Mouse (Mus musculus): ENCODE results near the gene Spire2. TPM values are rescaled to one million over a fixed set of nuclear protein-coding genes. Genes with fewer than 3 reads are reported as not detected.

Gene Spire2
- polyA plus RNA-seq, 1 experiment from 2014 or later, result 1.4 TPM

GRCm38 (mm10) chr8:123384883-123385540, 52.5 kb downstream of the Spire2 start:
- Histone ChIP-seq H3K36me3 (peaks cover 93% of the 10 kb centered on the region), H3K4me1 (replicated peaks) (no peaks in the 10 kb centered on the region), H3K27ac (no peak overlapping the region), H3K9ac (replicated peaks) (no peak overlapping the region), H3K4me3 (replicated peaks) (no peak overlapping the region), H3K4me2 (no peak overlapping the region), H3K9me3 (no peaks in the 10 kb centered on the region), H3K27me3 (no peaks in the 10 kb centered on the region)
- 75% methylated on average over 9 of the region's 9 CpGs for WGBS
- ATAC-seq (ENCODE audit: insufficient number of reproducible peaks, insufficient read depth, low FRiP score, low TSS enrichment, low read depth), result no peak

DNA sequence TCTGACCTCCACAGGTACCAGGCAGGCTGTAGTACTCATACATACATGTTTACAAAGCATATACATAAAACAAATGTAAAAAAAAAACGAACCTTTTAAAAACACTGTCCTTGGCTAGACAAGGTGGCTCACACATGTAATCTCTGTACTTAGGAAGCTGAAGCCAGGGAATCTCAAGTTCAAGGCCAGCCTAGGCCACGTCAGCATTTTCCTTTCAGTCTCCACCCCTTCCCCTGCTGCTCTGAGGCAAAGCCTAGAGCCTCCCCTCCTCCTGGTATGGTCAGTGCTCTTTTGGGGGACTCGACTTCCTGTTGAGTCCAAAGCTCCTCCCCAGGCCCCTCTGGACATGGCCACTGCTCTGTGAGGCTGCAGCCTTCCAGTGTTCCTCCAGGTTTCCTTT, 54.5 kb downstream of the Spire2 start:
- ATAC-seq (ENCODE audit: insufficient number of reproducible peaks, insufficient read depth, low FRiP score, low TSS enrichment, low read depth), result no peak
- H3K36me3 ChIP-seq, result peaks cover 100% of the 10 kb centered on the region
- no peak overlapping the region for H3K27ac ChIP-seq
- 83% methylated on average over 3 of the region's 3 CpGs for WGBS
- no peaks in the 10 kb centered on the region for H3K4me1 ChIP-seq (replicated peaks)
- no peak overlapping the region for H3K9ac ChIP-seq (replicated peaks)
- no peak overlapping the region for H3K4me3 ChIP-seq (replicated peaks)
- H3K27me3 ChIP-seq, result no peaks in the 10 kb centered on the region
- H3K9me3 ChIP-seq, result no peaks in the 10 kb centered on the region
- no peak overlapping the region for H3K4me2 ChIP-seq

DNA sequence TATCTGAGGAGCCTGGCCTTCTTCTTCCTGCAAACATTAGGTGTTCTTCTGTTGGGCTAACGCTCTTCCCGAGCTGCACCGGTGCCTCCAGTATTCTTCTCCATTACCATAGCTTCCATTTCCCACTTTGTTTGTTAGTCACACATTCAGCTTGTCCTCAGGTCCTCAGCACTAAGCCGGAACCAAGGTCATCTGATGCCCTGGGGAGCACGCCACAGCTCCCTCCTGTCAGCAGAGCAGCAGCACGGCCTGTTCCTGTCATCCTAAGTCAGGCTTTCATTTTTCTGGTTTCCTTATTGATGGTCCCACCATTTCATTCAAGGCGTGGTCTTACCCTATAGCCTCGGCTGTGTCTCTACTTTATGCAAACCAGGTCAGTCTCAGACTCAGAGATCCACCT, 55.3 kb downstream of the Spire2 start:
- H3K27ac ChIP-seq, result no peak overlapping the region
- no peaks in the 10 kb centered on the region for H3K4me1 ChIP-seq (replicated peaks)
- no peaks in the 10 kb centered on the region for H3K27me3 ChIP-seq
- H3K9ac ChIP-seq (replicated peaks), result no peak overlapping the region
- ATAC-seq (ENCODE audit: insufficient number of reproducible peaks, insufficient read depth, low FRiP score, low TSS enrichment, low read depth), result no peak
- 89% methylated on average over 8 of the region's 8 CpGs for WGBS
- H3K9me3 ChIP-seq, result no peaks in the 10 kb centered on the region
- no peak overlapping the region for H3K4me3 ChIP-seq (replicated peaks)
- H3K36me3 ChIP-seq, result peaks cover 100% of the 10 kb centered on the region
- no peak overlapping the region for H3K4me2 ChIP-seq

- Histone ChIP-seq H3K9me3 (no peaks in the 10 kb centered on the region), H3K27ac (no peak overlapping the region), H3K36me3 (peaks cover 100% of the 10 kb centered on the region), H3K4me2 (no peak overlapping the region), H3K9ac (replicated peaks) (no peak overlapping the region), H3K4me3 (replicated peaks) (no peak overlapping the region), H3K4me1 (replicated peaks) (no peaks in the 10 kb centered on the region), H3K27me3 (no peaks in the 10 kb centered on the region)
- ATAC-seq (ENCODE audit: insufficient number of reproducible peaks, insufficient read depth, low FRiP score, low TSS enrichment, low read depth), result no peak
- whole genome bisulfite sequencing, result 95% methylated on average over 7 of the region's 7 CpGs
Observed at GRCm38 (mm10) chr8:123389026-123389425, 56.5 kb downstream of the Spire2 start.

GRCm38 (mm10) chr8:123398308-123398707, 65.8 kb downstream of the Spire2 start:
- Histone ChIP-seq H3K9me3 (no peaks in the 10 kb centered on the region), H3K4me3 (replicated peaks) (no peak overlapping the region), H3K27ac (no peak overlapping the region), H3K27me3 (no peaks in the 10 kb centered on the region; the same call in 1 of the 2 replicates), H3K4me2 (no peak overlapping the region), H3K36me3 (peaks cover 100% of the 10 kb centered on the region), H3K9ac (replicated peaks) (no peak overlapping the region), H3K4me1 (replicated peaks) (no peaks in the 10 kb centered on the region)
- WGBS, result 91% methylated on average over 13 of the region's 13 CpGs
- no peak for ATAC-seq (ENCODE audit: insufficient number of reproducible peaks, insufficient read depth, low FRiP score, low TSS enrichment, low read depth)

DNA sequence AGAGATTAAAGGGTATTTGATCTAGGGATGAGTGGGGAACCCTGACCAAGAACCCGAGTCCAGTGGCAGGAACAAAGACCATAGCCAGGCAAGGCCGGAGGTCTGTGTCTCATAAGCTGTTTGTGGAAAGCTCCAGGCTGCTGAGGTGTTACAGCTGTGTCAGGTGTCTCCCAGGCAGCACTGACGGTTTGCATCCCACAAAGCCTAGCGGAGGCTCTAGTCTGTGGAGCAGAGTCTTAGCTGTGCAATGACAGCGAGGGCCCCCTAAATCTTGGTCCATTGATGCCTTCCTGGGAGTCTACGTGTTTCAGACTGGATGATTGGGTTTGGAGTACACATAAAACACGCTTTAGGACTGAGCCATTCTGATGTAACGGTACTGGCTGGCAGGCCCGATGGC, 69.4 kb downstream of the Spire2 start:
- Histone ChIP-seq H3K9ac (replicated peaks) (no peak overlapping the region), H3K36me3 (peaks cover 66% of the 10 kb centered on the region), H3K27ac (no peak overlapping the region), H3K27me3 (no peaks in the 10 kb centered on the region; the same call in 1 of the 2 replicates), H3K9me3 (no peaks in the 10 kb centered on the region), H3K4me2 (no peak overlapping the region), H3K4me1 (replicated peaks) (no peaks in the 10 kb centered on the region), H3K4me3 (replicated peaks) (no peak overlapping the region)
- no peak for ATAC-seq (ENCODE audit: insufficient number of reproducible peaks, insufficient read depth, low FRiP score, low TSS enrichment, low read depth)
- 88% methylated on average over 9 of the region's 9 CpGs for WGBS

DNA sequence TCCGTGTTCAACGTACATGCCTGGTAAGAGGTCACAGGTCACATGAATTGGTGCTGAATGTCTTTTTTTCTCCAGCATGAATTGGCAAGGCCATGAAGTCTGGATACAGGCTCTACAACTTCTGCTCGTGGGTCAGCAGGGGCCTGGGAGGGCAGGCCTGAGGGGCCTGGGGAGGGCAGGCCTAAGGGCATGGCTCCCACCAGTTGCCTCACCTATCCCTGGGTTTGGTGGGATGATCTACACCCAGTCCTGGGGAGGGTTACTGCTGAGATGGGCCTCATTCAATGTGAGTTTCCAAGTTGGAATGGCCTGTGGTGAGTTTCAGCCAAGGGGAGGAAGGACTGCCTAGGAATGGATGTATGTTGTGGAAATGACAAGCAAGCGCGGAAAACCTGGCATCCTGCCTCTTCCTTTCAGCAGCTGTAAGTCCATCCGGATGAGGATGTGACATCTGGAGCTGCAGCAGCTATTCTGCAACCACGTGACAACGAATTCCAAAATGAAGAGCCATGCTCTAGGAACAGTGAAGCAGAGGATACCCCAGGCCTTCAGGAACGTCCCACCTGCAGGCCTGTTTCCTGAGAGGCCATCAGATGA, 70.3 kb downstream of the Spire2 start:
- no peaks in the 10 kb centered on the region for H3K9me3 ChIP-seq
- whole genome bisulfite sequencing, result 93% methylated on average over 9 of the region's 9 CpGs
- no peak overlapping the region for H3K27ac ChIP-seq
- H3K36me3 ChIP-seq, result peaks cover 57% of the 10 kb centered on the region
- no peak overlapping the region for H3K4me3 ChIP-seq (replicated peaks)
- ATAC-seq (ENCODE audit: insufficient number of reproducible peaks, insufficient read depth, low FRiP score, low TSS enrichment, low read depth), result no peak
- H3K9ac ChIP-seq (replicated peaks), result no peak overlapping the region
- H3K27me3 ChIP-seq, result peaks cover 6% of the 10 kb centered on the region
- H3K4me2 ChIP-seq, result no peak overlapping the region
- no peaks in the 10 kb centered on the region for H3K4me1 ChIP-seq (replicated peaks)

- no peak overlapping the region for H3K4me3 ChIP-seq (replicated peaks)
- WGBS, result 36% methylated on average over 8 of the region's 8 CpGs
- H3K4me2 ChIP-seq, result no peak overlapping the region
- peaks cover 40% of the 10 kb centered on the region for H3K36me3 ChIP-seq
- H3K9ac ChIP-seq (replicated peaks), result no peak overlapping the region; the same call in 1 of the 2 replicates
- H3K27me3 ChIP-seq, result peaks cover 21% of the 10 kb centered on the region
- no peak overlapping the region for H3K27ac ChIP-seq
- no peak for ATAC-seq (ENCODE audit: insufficient number of reproducible peaks, insufficient read depth, low FRiP score, low TSS enrichment, low read depth)
- H3K9me3 ChIP-seq, result no peaks in the 10 kb centered on the region
- no peaks in the 10 kb centered on the region for H3K4me1 ChIP-seq (replicated peaks)
Observed at GRCm38 (mm10) chr8:123404521-123404920, 72.0 kb downstream of the Spire2 start.

DNA sequence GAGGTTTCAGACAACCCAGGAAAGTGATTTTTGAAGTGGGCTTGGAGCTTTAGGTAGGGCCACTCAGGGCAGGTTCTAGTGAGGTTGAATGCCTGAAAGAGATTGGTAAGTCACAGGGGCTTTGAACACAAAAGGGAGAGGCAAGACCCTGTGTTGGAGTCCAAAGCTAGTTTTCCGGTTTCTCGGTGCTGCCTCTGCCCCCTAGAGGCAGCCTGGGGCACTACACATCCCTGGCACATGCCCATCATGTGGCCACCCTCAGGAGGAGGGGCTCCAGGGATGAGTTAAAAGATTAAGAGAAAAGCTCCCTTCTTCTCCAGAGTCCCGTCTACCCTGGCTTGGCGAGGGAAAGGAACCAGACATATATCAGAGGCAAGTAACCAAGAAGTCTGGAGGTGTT, 74.3 kb downstream of the Spire2 start, which contains the start of gene Mc1r:
Mc1r (plus strand) TSS at position 322 of the 400 bp plus-strand sequence.
- Histone ChIP-seq H3K27ac (no peak within 1 kb of the TSS), H3K9me3 (no peaks in the 10 kb centered on the region), H3K36me3 (peaks cover 17% of the 10 kb centered on the region), H3K4me1 (replicated peaks) (peaks cover 3% of the 10 kb centered on the region), H3K4me3 (replicated peaks) (no peak within 1 kb of the TSS), H3K9ac (replicated peaks) (no peak within 1 kb of the TSS), H3K27me3 (peaks cover 44% of the 10 kb centered on the region), H3K4me2 (no peak within 1 kb of the TSS)
- 15% methylated on average over 4 of the region's 4 CpGs for WGBS
- ATAC-seq (ENCODE audit: insufficient number of reproducible peaks, insufficient read depth, low FRiP score, low TSS enrichment, low read depth), result no peak

GRCm38 (mm10) chr8:123407612-123408011, 75.1 kb downstream of the Spire2 start:
- H3K4me3 ChIP-seq (replicated peaks), result no peak overlapping the region
- peaks cover 11% of the 10 kb centered on the region for H3K4me1 ChIP-seq (replicated peaks)
- H3K9ac ChIP-seq (replicated peaks), result no peak overlapping the region
- peaks cover 9% of the 10 kb centered on the region for H3K36me3 ChIP-seq
- no peak for ATAC-seq (ENCODE audit: insufficient number of reproducible peaks, insufficient read depth, low FRiP score, low TSS enrichment, low read depth)
- 93% methylated on average over 13 of the region's 13 CpGs for WGBS
- no peaks in the 10 kb centered on the region for H3K9me3 ChIP-seq
- H3K27ac ChIP-seq, result no peak overlapping the region
- H3K27me3 ChIP-seq, result peaks cover 52% of the 10 kb centered on the region
- no peak overlapping the region for H3K4me2 ChIP-seq

- Histone ChIP-seq H3K4me2 (no peak overlapping the region), H3K27me3 (peaks cover 65% of the 10 kb centered on the region), H3K9ac (replicated peaks) (no peak overlapping the region), H3K4me1 (replicated peaks) (peaks cover 16% of the 10 kb centered on the region), H3K9me3 (no peaks in the 10 kb centered on the region), H3K4me3 (replicated peaks) (no peak overlapping the region), H3K27ac (no peak overlapping the region), H3K36me3 (no peaks in the 10 kb centered on the region)
- no peak for ATAC-seq (ENCODE audit: insufficient number of reproducible peaks, insufficient read depth, low FRiP score, low TSS enrichment, low read depth)
- WGBS, result 76% methylated on average over 9 of the region's 9 CpGs
Observed at GRCm38 (mm10) chr8:123408586-123409544, 76.4 kb downstream of the Spire2 start.
